Mouse (Mus musculus) limb, embryonic 13.5 days (tissue): Measurements from ENCODE around the gene Tmc7. TPM values are rescaled to one million over a fixed set of nuclear protein-coding genes. Genes with fewer than 3 reads are reported as not detected.

ENCODE experiments used
- ATAC-seq: fragments of 200-750 bp; cut with Nextera tagmentation; 2 replicates; pipeline ENCODE4 v1.8.0; 2017; ENCODE audit warnings: low read depth, moderate number of reproducible peaks, moderate TSS enrichment; ENCODE audit not compliant: low FRiP score
- H3K27ac ChIP-seq: fragments of 300-500 bp; sonication (generic); 2 replicates; pipeline ENCODE4 v1.5.1; 2015; ENCODE audit warnings: inconsistent platforms, mild to moderate bottlenecking, moderate library complexity
- H3K27me3 ChIP-seq: fragments of 300-500 bp; sonication (generic); 2 replicates; pipeline ENCODE4 v1.6.1; 2015; ENCODE audit warnings: mild to moderate bottlenecking, inconsistent platforms
- H3K36me3 ChIP-seq: fragments of 300-500 bp; sonication (generic); 2 replicates; pipeline ENCODE4 v1.6.1; 2015; ENCODE audit warnings: inconsistent platforms, mild to moderate bottlenecking, moderate library complexity
- H3K4me1 ChIP-seq: fragments of 300-500 bp; sonication (generic); 2 replicates; pipeline ENCODE4 v1.6.1; 2015; ENCODE audit warnings: inconsistent platforms
- H3K4me2 ChIP-seq: fragments of 300-500 bp; sonication (generic); replicated peaks from 2 replicates; pipeline ENCODE4 v1.6.1; 2015; ENCODE audit warnings: inconsistent platforms, mild to moderate bottlenecking, moderate library complexity
- H3K4me3 ChIP-seq: fragments of 300-500 bp; sonication (generic); 2 replicates; pipeline ENCODE4 v1.5.1; 2015; ENCODE audit warnings: moderate library complexity, mild to moderate bottlenecking, inconsistent platforms
- H3K9ac ChIP-seq: fragments of 300-500 bp; sonication (generic); 2 replicates; pipeline ENCODE4 v1.6.1; 2015; ENCODE audit warnings: mild to moderate bottlenecking, inconsistent platforms
- H3K9me3 ChIP-seq: fragments of 300-500 bp; sonication (generic); 2 replicates; pipeline ENCODE4 v1.6.1; 2016; ENCODE audit warnings: inconsistent platforms
- WGBS: fragments of 180-500 bp; shearing (Covaris S2); methylation state at CpG from one replicate; pipeline ENCODE4 v1.1.7; 2015; 5-methylcytosine and 5-hydroxymethylcytosine counted together
- polyA plus RNA-seq: library from polyadenylated mRNA; unstranded; fragments of >200 nt; fragmentation: Nextera tagmentation; extraction: Ambion mirVana; gene quantifications from 2 replicates; pipeline ENCODE4 v1.2.1, GENCODE M21; 2015

Tmc7 gene
- 3.6 TPM in 2 replicates for polyA plus RNA-seq

GRCm38 (mm10) chr7:118584257-118584907, at the start of gene Tmc7:
Gene Tmc7 (minus strand): TSS chr7:118584736.
- peaks cover 8% of the 10 kb centered on the region; the same call in 1 of the 2 replicates for H3K4me1 ChIP-seq
- no peaks in the 10 kb centered on the region; the same call in 1 of the 2 replicates for H3K27me3 ChIP-seq
- peak within 1 kb of the TSS; percentile 82 for H3K9ac ChIP-seq
- no peaks in the 10 kb centered on the region for H3K9me3 ChIP-seq
- H3K27ac ChIP-seq = no peak within 1 kb of the TSS
- no peaks in the 10 kb centered on the region; the same call in 1 of the 2 replicates for H3K36me3 ChIP-seq
- WGBS = under 1% methylated on average over 51 of the region's 51 CpGs
- peak within 1 kb of the TSS; percentile 69 for H3K4me3 ChIP-seq
- peak; percentile 86 for ATAC-seq
- peak within 1 kb of the TSS; percentile 90 for H3K4me2 ChIP-seq

GRCm38 (mm10) chr7:118633951-118634350, 49.4 kb upstream of the Tmc7 start:
- H3K9me3 ChIP-seq = no peaks in the 10 kb centered on the region
- no peak overlapping the region for H3K4me2 ChIP-seq
- ATAC-seq = no peak
- no peak overlapping the region for H3K27ac ChIP-seq
- H3K27me3 ChIP-seq = no peaks in the 10 kb centered on the region
- H3K9ac ChIP-seq = no peak overlapping the region
- H3K4me1 ChIP-seq = no peaks in the 10 kb centered on the region
- H3K36me3 ChIP-seq = no peaks in the 10 kb centered on the region
- H3K4me3 ChIP-seq = no peak overlapping the region
- 79% methylated on average over 7 of the region's 7 CpGs for WGBS

DNA sequence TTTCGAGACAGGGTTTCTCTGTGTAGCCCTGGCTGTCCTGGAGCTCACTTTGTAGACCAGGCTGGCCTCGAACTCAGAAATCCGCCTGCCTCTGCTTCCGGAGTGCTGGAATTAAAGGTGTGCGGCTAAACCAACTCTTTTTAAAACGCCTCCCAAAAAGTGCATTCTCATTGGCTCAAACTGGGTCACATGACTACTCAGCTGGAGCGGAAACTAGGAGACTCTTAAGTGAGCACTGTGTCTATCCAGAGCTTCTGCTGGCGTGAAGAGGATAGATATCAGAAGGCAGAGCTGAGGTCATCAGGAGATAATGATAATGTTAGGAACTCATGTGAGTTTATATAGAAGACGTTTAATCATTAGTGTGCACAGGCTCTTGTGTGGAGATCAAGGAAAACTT, 48.6 kb upstream of the Tmc7 start:
- Histone ChIP-seq H3K9me3 (no peaks in the 10 kb centered on the region), H3K27ac (no peak overlapping the region), H3K4me1 (no peaks in the 10 kb centered on the region), H3K27me3 (no peaks in the 10 kb centered on the region), H3K36me3 (no peaks in the 10 kb centered on the region), H3K4me3 (no peak overlapping the region), H3K4me2 (no peak overlapping the region), H3K9ac (no peak overlapping the region)
- no peak for ATAC-seq
- 85% methylated on average over 9 of the region's 9 CpGs for WGBS

- Histone ChIP-seq H3K36me3 (no peaks in the 10 kb centered on the region), H3K4me2 (no peak overlapping the region), H3K9me3 (no peaks in the 10 kb centered on the region), H3K4me3 (no peak overlapping the region), H3K9ac (no peak overlapping the region), H3K4me1 (no peaks in the 10 kb centered on the region), H3K27me3 (no peaks in the 10 kb centered on the region), H3K27ac (no peak overlapping the region)
- no peak for ATAC-seq
- WGBS = 80% methylated on average over 13 of the region's 13 CpGs
These were observed 43.2 kb upstream of the Tmc7 start for GRCm38 (mm10) chr7:118627550-118628298.

- H3K4me2 ChIP-seq = no peak overlapping the region
- no peaks in the 10 kb centered on the region for H3K36me3 ChIP-seq
- no peak overlapping the region for H3K4me3 ChIP-seq
- no peak overlapping the region for H3K27ac ChIP-seq
- no peaks in the 10 kb centered on the region for H3K27me3 ChIP-seq
- ATAC-seq = no peak
- H3K4me1 ChIP-seq = no peaks in the 10 kb centered on the region
- no peak overlapping the region for H3K9ac ChIP-seq
- no peaks in the 10 kb centered on the region for H3K9me3 ChIP-seq
- WGBS = 85% methylated on average over 6 of the region's 6 CpGs
These were observed 36.6 kb upstream of the Tmc7 start for GRCm38 (mm10) chr7:118621094-118621493.

DNA sequence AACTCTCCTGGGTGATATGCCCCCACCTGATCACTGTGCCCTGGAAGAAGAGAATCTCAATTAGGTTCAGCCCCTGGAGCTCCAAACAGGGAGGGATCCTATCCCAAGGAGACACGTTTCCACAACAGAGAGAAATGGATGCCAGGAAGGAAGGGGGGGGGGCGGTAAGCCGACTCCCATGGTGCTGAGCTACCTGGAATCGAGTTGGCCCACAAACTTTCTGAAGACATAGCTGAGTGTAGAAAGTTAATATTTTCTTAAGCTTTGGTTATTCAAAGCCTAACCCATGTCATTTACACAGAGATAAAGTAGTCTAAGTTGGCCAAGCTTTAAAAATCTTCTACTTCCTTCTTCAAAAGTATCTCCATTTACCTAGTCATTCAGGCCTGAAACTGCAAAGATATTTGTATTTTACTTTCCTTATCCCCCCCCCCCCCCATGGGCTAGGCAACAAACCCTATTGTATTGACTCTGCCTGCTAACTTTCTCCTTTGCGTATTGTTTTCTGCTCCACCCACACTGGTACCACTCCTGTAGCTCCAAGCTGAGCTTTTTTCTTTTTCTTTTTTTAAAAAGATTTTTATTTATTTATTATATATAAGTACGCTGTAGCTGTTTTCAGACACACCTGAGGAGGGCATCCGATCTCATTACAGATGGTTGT, 35.8 kb upstream of the Tmc7 start:
- H3K4me1 ChIP-seq = no peaks in the 10 kb centered on the region
- no peak overlapping the region for H3K27ac ChIP-seq
- H3K27me3 ChIP-seq = no peaks in the 10 kb centered on the region
- H3K4me2 ChIP-seq = no peak overlapping the region
- no peaks in the 10 kb centered on the region for H3K9me3 ChIP-seq
- no peaks in the 10 kb centered on the region for H3K36me3 ChIP-seq
- 87% methylated on average over 7 of the region's 7 CpGs for WGBS
- no peak overlapping the region for H3K9ac ChIP-seq
- H3K4me3 ChIP-seq = no peak overlapping the region
- no peak for ATAC-seq

DNA sequence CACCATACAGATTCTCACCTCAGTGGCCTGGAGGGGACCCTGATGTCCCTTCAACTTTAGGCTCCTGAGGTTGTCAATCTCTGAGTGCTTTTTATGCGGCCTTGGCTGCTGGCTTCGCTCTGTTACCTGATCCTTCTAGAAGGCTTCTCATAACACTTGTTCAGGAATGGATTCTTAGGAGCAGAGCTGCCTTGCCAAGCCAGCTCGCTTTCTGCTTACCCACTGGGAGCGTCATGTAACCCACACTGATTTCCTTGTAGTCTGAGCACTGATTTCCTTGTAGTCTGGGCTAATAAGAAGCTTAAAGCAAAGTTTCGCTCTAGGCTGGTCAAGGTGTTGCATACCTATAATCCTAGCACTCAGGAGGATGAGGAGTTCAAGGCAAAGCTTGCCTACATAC, 33.6 kb upstream of the Tmc7 start:
- Histone ChIP-seq H3K27me3 (no peaks in the 10 kb centered on the region), H3K4me1 (no peaks in the 10 kb centered on the region), H3K4me2 (no peak overlapping the region), H3K9ac (no peak overlapping the region), H3K27ac (no peak overlapping the region), H3K9me3 (no peaks in the 10 kb centered on the region), H3K36me3 (no peaks in the 10 kb centered on the region), H3K4me3 (no peak overlapping the region)
- no peak for ATAC-seq
- WGBS = 67% methylated on average over 5 of the region's 5 CpGs

DNA sequence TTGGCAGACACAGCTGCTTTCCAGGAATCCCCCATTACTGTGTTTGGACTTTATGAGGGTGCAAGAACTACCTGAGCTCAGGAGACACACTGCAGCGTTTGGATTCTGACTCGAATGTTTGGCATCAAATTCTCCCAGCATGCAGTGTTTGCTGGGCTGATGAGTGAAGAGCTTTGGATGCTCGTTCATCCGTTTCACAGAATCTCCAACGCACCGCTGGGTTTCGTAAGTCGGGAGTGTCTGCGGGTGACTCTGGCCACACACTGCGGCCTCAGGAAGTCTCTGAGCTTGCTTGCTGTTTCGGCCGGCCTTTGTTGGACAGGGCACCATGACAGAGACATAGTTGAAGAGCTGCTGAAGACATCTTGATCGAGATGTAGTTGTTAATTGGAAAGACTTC, 29.5 kb upstream of the Tmc7 start:
- H3K9ac ChIP-seq = no peak overlapping the region
- no peaks in the 10 kb centered on the region for H3K9me3 ChIP-seq
- no peak overlapping the region for H3K4me3 ChIP-seq
- H3K4me1 ChIP-seq = no peaks in the 10 kb centered on the region
- WGBS = 76% methylated on average over 13 of the region's 13 CpGs
- H3K36me3 ChIP-seq = no peaks in the 10 kb centered on the region
- H3K4me2 ChIP-seq = no peak overlapping the region
- no peak overlapping the region for H3K27ac ChIP-seq
- no peak for ATAC-seq
- no peaks in the 10 kb centered on the region for H3K27me3 ChIP-seq

DNA sequence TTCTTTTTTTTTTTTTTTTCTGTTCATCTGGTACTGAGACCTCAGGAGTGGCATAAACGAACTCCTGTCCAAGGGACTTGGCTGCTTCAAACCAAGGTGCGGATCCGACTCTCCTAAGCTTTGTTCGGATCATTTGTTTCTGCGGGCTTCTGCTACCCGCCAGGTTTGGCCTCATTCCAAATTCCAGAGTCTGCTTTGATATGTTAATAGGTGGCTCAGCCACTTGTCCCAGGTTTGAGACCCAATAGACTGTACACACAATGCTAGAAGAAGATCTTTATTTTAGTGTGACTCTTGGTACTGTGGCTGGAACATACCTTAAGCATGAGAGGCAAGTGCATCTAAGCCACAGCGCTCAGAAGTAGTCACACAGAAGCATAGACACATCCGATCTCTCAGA, 27.4 kb upstream of the Tmc7 start:
- Histone ChIP-seq H3K4me2 (no peak overlapping the region), H3K9me3 (no peaks in the 10 kb centered on the region), H3K27me3 (no peaks in the 10 kb centered on the region), H3K27ac (no peak overlapping the region), H3K4me3 (no peak overlapping the region), H3K9ac (no peak overlapping the region), H3K36me3 (no peaks in the 10 kb centered on the region), H3K4me1 (no peaks in the 10 kb centered on the region)
- no peak for ATAC-seq
- WGBS = 67% methylated on average over 8 of the region's 8 CpGs

GRCm38 (mm10) chr7:118611185-118611749, 26.7 kb upstream of the Tmc7 start:
- Histone ChIP-seq H3K36me3 (no peaks in the 10 kb centered on the region), H3K27me3 (no peaks in the 10 kb centered on the region), H3K9me3 (no peaks in the 10 kb centered on the region), H3K4me2 (no peak overlapping the region), H3K27ac (no peak overlapping the region), H3K4me3 (no peak overlapping the region), H3K9ac (no peak overlapping the region), H3K4me1 (no peaks in the 10 kb centered on the region)
- WGBS = 87% methylated on average over 4 of the region's 4 CpGs
- no peak for ATAC-seq

- H3K27ac ChIP-seq = no peak overlapping the region
- ATAC-seq = no peak
- H3K27me3 ChIP-seq = no peaks in the 10 kb centered on the region
- no peak overlapping the region for H3K9ac ChIP-seq
- H3K4me1 ChIP-seq = no peaks in the 10 kb centered on the region
- H3K9me3 ChIP-seq = no peaks in the 10 kb centered on the region
- no peaks in the 10 kb centered on the region for H3K36me3 ChIP-seq
- H3K4me3 ChIP-seq = no peak overlapping the region
- no peak overlapping the region for H3K4me2 ChIP-seq
- 87% methylated on average over 13 of the region's 13 CpGs for whole genome bisulfite sequencing
These were observed 26.2 kb upstream of the Tmc7 start for GRCm38 (mm10) chr7:118610721-118611120.

GRCm38 (mm10) chr7:118609815-118610214, 25.3 kb upstream of the Tmc7 start:
- H3K27ac ChIP-seq = no peak overlapping the region
- 89% methylated on average over 7 of the region's 7 CpGs for WGBS
- no peak for ATAC-seq

More at GRCm38 (mm10) chr7:118609815-118610214, 25.3 kb upstream of the Tmc7 start:
- H3K27me3 ChIP-seq = no peaks in the 10 kb centered on the region
- no peak overlapping the region for H3K4me3 ChIP-seq
- H3K36me3 ChIP-seq = no peaks in the 10 kb centered on the region
- H3K4me1 ChIP-seq = no peaks in the 10 kb centered on the region
- H3K9me3 ChIP-seq = no peaks in the 10 kb centered on the region
- no peak overlapping the region for H3K9ac ChIP-seq
- H3K4me2 ChIP-seq = no peak overlapping the region
